Mouse (Mus musculus) kidney, adult 2 months (tissue): ENCODE measurements around the gene Sdk1. TPM values are rescaled to one million over a fixed set of nuclear protein-coding genes. Genes with fewer than 3 reads are reported as not detected.

Experiments
- DNase-seq: peaks from one replicate; pipeline ENCODE4 v3.0.0; 2021
- H3K27ac ChIP-seq: fragments of 200-500 bp; 2 replicates; pipeline ENCODE4 v1.5.1; 2012; ENCODE audit warnings: low read depth, low read length, control low read depth, inconsistent platforms; ENCODE audit not compliant: insufficient read depth
- H3K27me3 ChIP-seq: fragments of 200-500 bp; replicated peaks from 2 replicates; pipeline ENCODE4 v1.6.1; 2012; ENCODE audit warnings: mild to moderate bottlenecking, moderate library complexity, low read length, inconsistent platforms; ENCODE audit not compliant: control insufficient read depth, insufficient read depth
- H3K36me3 ChIP-seq: fragments of 200-500 bp; 2 replicates; pipeline ENCODE4 v1.6.1; 2012; ENCODE audit warnings: mild to moderate bottlenecking, moderate library complexity, low read length, inconsistent platforms; ENCODE audit not compliant: control insufficient read depth, insufficient read depth
- H3K4me1 ChIP-seq: fragments of 200-500 bp; 2 replicates; pipeline ENCODE4 v1.6.1; 2011; ENCODE audit warnings: low read length; ENCODE audit not compliant: control insufficient read depth, insufficient read depth
- H3K4me3 ChIP-seq: fragments of 200-500 bp; 2 replicates; pipeline ENCODE4 v1.5.1; 2011; ENCODE audit warnings: mild to moderate bottlenecking, low read depth, low read length, control low read depth; ENCODE audit not compliant: insufficient read depth
- CTCF ChIP-seq: fragments of 200-500 bp; conservative IDR thresholded peaks from 2 replicates; pipeline ENCODE4 v1.5.1; 2011; ENCODE audit warnings: low read depth, mild to moderate bottlenecking, control low read depth, low read length, moderate library complexity, mixed read lengths; ENCODE audit not compliant: insufficient read depth, insufficient read length
- POLR2A ChIP-seq: fragments of 200-500 bp; IDR thresholded peaks from one replicate; pipeline ENCODE4 v1.6.1; 2011; ENCODE audit warnings: low read depth, low read length, control low read depth
- WGBS: fragments of 180-500 bp; shearing (Covaris S2); methylation state at CpG from one replicate; pipeline ENCODE4 v1.1.7; 2018; 5-methylcytosine and 5-hydroxymethylcytosine counted together
- polyA plus RNA-seq: library from polyadenylated mRNA; depleted of rRNA; stranded (reverse); fragments of >200 nt; gene quantifications from 2 replicates; pipeline ENCODE4 v1.2.3, GENCODE M21; 2012

Sdk1 gene
- polyA plus RNA-seq, 1 experiment, result 0.63 TPM

GRCm38 (mm10) chr5:141880661-141881060 is 639.4 kb downstream of the Sdk1 start:
- peak; percentile 11 for DNase-seq
- Histone ChIP-seq H3K36me3 (no peaks in the 10 kb centered on the region), H3K4me3 (no peak overlapping the region), H3K27me3 (no peaks in the 10 kb centered on the region), H3K27ac (no peak overlapping the region), H3K4me1 (no peaks in the 10 kb centered on the region)
- 70% methylated on average over 5 of the region's 5 CpGs for WGBS
- TF ChIP-seq POLR2A (no peak), CTCF (no peak)

GRCm38 (mm10) chr5:141884111-141884647 is 642.9 kb downstream of the Sdk1 start:
- TF ChIP-seq CTCF, result no peak
- no peak for TF ChIP-seq POLR2A
- WGBS, result 76% methylated on average over 3 of the region's 3 CpGs
- no peaks in the 10 kb centered on the region for H3K27me3 ChIP-seq
- H3K4me3 ChIP-seq, result no peak overlapping the region
- DNase-seq, result no peak
- H3K4me1 ChIP-seq, result no peaks in the 10 kb centered on the region
- H3K36me3 ChIP-seq, result no peaks in the 10 kb centered on the region
- no peak overlapping the region for H3K27ac ChIP-seq

GRCm38 (mm10) chr5:141886006-141886405 is 644.7 kb downstream of the Sdk1 start:
- WGBS, result 81% methylated on average over 10 of the region's 10 CpGs
- H3K27me3 ChIP-seq, result no peaks in the 10 kb centered on the region
- TF ChIP-seq CTCF, result no peak
- TF ChIP-seq POLR2A, result no peak
- no peaks in the 10 kb centered on the region for H3K4me1 ChIP-seq
- no peaks in the 10 kb centered on the region for H3K36me3 ChIP-seq
- no peak overlapping the region for H3K4me3 ChIP-seq
- no peak for DNase-seq
- H3K27ac ChIP-seq, result no peak overlapping the region

GRCm38 (mm10) chr5:141889766-141890165 is 648.5 kb downstream of the Sdk1 start:
- H3K4me1 ChIP-seq, result no peaks in the 10 kb centered on the region
- WGBS, result 57% methylated on average over 9 of the region's 9 CpGs
- no peak overlapping the region for H3K4me3 ChIP-seq
- TF ChIP-seq POLR2A (no peak), CTCF (no peak)
- no peak for DNase-seq
- H3K36me3 ChIP-seq, result no peaks in the 10 kb centered on the region
- H3K27ac ChIP-seq, result no peak overlapping the region
- H3K27me3 ChIP-seq, result no peaks in the 10 kb centered on the region

GRCm38 (mm10) chr5:141896402-141896801 is 655.1 kb downstream of the Sdk1 start:
- no peaks in the 10 kb centered on the region for H3K36me3 ChIP-seq
- H3K4me1 ChIP-seq, result no peaks in the 10 kb centered on the region
- no peak overlapping the region for H3K4me3 ChIP-seq
- no peak for TF ChIP-seq CTCF
- H3K27ac ChIP-seq, result no peak overlapping the region
- DNase-seq, result no peak
- H3K27me3 ChIP-seq, result no peaks in the 10 kb centered on the region
- WGBS, result 87% methylated on average over 8 of the region's 8 CpGs

- TF ChIP-seq CTCF, result no peak
- TF ChIP-seq POLR2A, result no peak
- Histone ChIP-seq H3K27ac (no peak overlapping the region), H3K36me3 (no peaks in the 10 kb centered on the region), H3K4me3 (no peak overlapping the region), H3K4me1 (no peaks in the 10 kb centered on the region), H3K27me3 (no peaks in the 10 kb centered on the region)
- DNase-seq, result no peak
- 71% methylated on average over 2 of the region's 2 CpGs for WGBS
Measured at GRCm38 (mm10) chr5:141897481-141897880, 656.2 kb downstream of the Sdk1 start.

GRCm38 (mm10) chr5:141899751-141900150 is 658.5 kb downstream of the Sdk1 start:
- Histone ChIP-seq H3K4me3 (no peak overlapping the region), H3K36me3 (no peaks in the 10 kb centered on the region), H3K27ac (no peak overlapping the region), H3K27me3 (no peaks in the 10 kb centered on the region), H3K4me1 (no peaks in the 10 kb centered on the region)
- TF ChIP-seq CTCF (no peak), POLR2A (no peak)
- WGBS, result 55% methylated on average over 7 of the region's 7 CpGs
- DNase-seq, result no peak
